ENCODE assay signal across 20 mouse cellular contexts in genomic region chr2:157853135-157853534, GRCm38 (mm10).
"Had no signal": no experiment of that assay in that cellular context is flagged by ENCODE, and none has a peak within 500 bp of the region (broad histone marks: within the 10 kb centered on the region; RNA-seq: fewer than 3 reads in every experiment).

No protein-coding gene starts in this region.

- H3K9me3 ChIP-seq: kidney, embryonic 15.5 days; limb, embryonic 12.5 days; limb, embryonic 15.5 days; lung, embryonic 15.5 days; megakaryocyte, embryonic 14.5 days; midbrain, embryonic 10.5 days; midbrain, embryonic 13.5 days; neural tube, embryonic 13.5 days had no signal

- H3K9ac ChIP-seq: kidney, embryonic 15.5 days; limb, embryonic 12.5 days; limb, embryonic 15.5 days; liver, embryonic 14.5 days; liver, postnatal 0 days; lung, embryonic 15.5 days; midbrain, embryonic 13.5 days; neural tube, embryonic 13.5 days had no signal

- ATAC-seq: liver, postnatal 0 days; midbrain, embryonic 13.5 days; midbrain, embryonic 16.5 days had no signal

- DNase-seq: kidney, adult 8-10 months; kidney, postnatal 10 days; kidney, postnatal 4 days; left cerebral cortex, postnatal 4 days; liver, postnatal 0 days; thymus, adult 2 months; thymus, postnatal 14 days; thymus, postnatal 4 days had no signal

- H3K4me2 ChIP-seq: kidney, embryonic 15.5 days; limb, embryonic 12.5 days; limb, embryonic 15.5 days; liver, embryonic 11.5 days; lung, embryonic 15.5 days; midbrain, embryonic 13.5 days; neural tube, embryonic 13.5 days had no signal

- H3K27ac ChIP-seq: kidney, embryonic 15.5 days; limb, embryonic 15.5 days; liver, embryonic 14.5 days; lung, embryonic 15.5 days; midbrain, embryonic 10.5 days; midbrain, embryonic 13.5 days; neural tube, embryonic 13.5 days had no signal

- H3K4me3 ChIP-seq: kidney, embryonic 15.5 days; limb, embryonic 12.5 days; limb, embryonic 15.5 days; lung, embryonic 15.5 days; megakaryocyte, embryonic 14.5 days; midbrain, embryonic 10.5 days; midbrain, embryonic 13.5 days; myocyte; neural tube, embryonic 13.5 days had no signal

- H3K4me1 ChIP-seq: limb, embryonic 15.5 days had no signal

- H3K27me3 ChIP-seq: kidney, embryonic 15.5 days; limb, embryonic 12.5 days; limb, embryonic 15.5 days; lung, embryonic 15.5 days; megakaryocyte, embryonic 14.5 days; midbrain, embryonic 13.5 days; neural tube, embryonic 13.5 days had no signal

- H3K36me3 ChIP-seq: limb, embryonic 12.5 days; limb, embryonic 15.5 days; lung, embryonic 15.5 days; midbrain, embryonic 10.5 days; midbrain, embryonic 13.5 days; neural tube, embryonic 13.5 days had no signal
